Mouse (Mus musculus): ENCODE measurements around the gene Slc9a9. TPM values are rescaled to one million over a fixed set of nuclear protein-coding genes. Genes with fewer than 3 reads are reported as not detected.
A peak's percentile ranks its signal among the peaks of the same experiment; 100 is the strongest.

The Slc9a9 gene
- polyA plus RNA-seq, 1 experiment, result 20.8 TPM

GRCm38 (mm10) chr9:94727457-94727856 lies 57.7 kb downstream of the Slc9a9 start:
- peak in 1 of 2 experiments; percentile 53 for DNase-seq (ENCODE audit: extremely low spot score in 1 of 2, low spot score in 1 of 2)

- DNase-seq (ENCODE audit: extremely low spot score in 1 of 2, low spot score in 1 of 2), result peak in 1 of 2 experiments; percentile 26
Observed at GRCm38 (mm10) chr9:94730396-94730795, 60.7 kb downstream of the Slc9a9 start.

GRCm38 (mm10) chr9:94732136-94732535 lies 62.4 kb downstream of the Slc9a9 start:
- no peak for DNase-seq (ENCODE audit: extremely low spot score in 1 of 2, low spot score in 1 of 2)

- no peak for DNase-seq (ENCODE audit: extremely low spot score in 1 of 2, low spot score in 1 of 2)
Observed at GRCm38 (mm10) chr9:94732599-94733287, 63.0 kb downstream of the Slc9a9 start.

- no peak for DNase-seq (ENCODE audit: extremely low spot score in 1 of 2, low spot score in 1 of 2)
Observed at GRCm38 (mm10) chr9:94734320-94734719, 64.6 kb downstream of the Slc9a9 start.

- DNase-seq (ENCODE audit: extremely low spot score in 1 of 2, low spot score in 1 of 2), result no peak
Observed at GRCm38 (mm10) chr9:94737226-94737625, 67.5 kb downstream of the Slc9a9 start.

GRCm38 (mm10) chr9:94738555-94739427 lies 69.1 kb downstream of the Slc9a9 start:
- peak; percentile 34 to 93 for DNase-seq (ENCODE audit: extremely low spot score in 1 of 2, low spot score in 1 of 2)

- DNase-seq (ENCODE audit: extremely low spot score in 1 of 2, low spot score in 1 of 2), result no peak
Observed at GRCm38 (mm10) chr9:94740841-94741240, 71.1 kb downstream of the Slc9a9 start.

GRCm38 (mm10) chr9:94743291-94743690 lies 73.6 kb downstream of the Slc9a9 start:
- DNase-seq (ENCODE audit: extremely low spot score in 1 of 2, low spot score in 1 of 2), result peak in 1 of 2 experiments; percentile 33

- no peak for DNase-seq (ENCODE audit: extremely low spot score in 1 of 2, low spot score in 1 of 2)
Observed at GRCm38 (mm10) chr9:94748503-94748902, 78.8 kb downstream of the Slc9a9 start.

GRCm38 (mm10) chr9:94750187-94750586 lies 80.5 kb downstream of the Slc9a9 start:
- no peak for DNase-seq (ENCODE audit: extremely low spot score in 1 of 2, low spot score in 1 of 2)

- DNase-seq (ENCODE audit: extremely low spot score in 1 of 2, low spot score in 1 of 2), result no peak
Observed at GRCm38 (mm10) chr9:94750935-94751637, 81.4 kb downstream of the Slc9a9 start.

- no peak for DNase-seq (ENCODE audit: extremely low spot score in 1 of 2, low spot score in 1 of 2)
Observed at GRCm38 (mm10) chr9:94751638-94752021, 81.9 kb downstream of the Slc9a9 start.

- DNase-seq (ENCODE audit: extremely low spot score in 1 of 2, low spot score in 1 of 2), result no peak
Observed at GRCm38 (mm10) chr9:94752121-94752520, 82.4 kb downstream of the Slc9a9 start.

GRCm38 (mm10) chr9:94759904-94760303 lies 90.2 kb downstream of the Slc9a9 start:
- no peak for DNase-seq (ENCODE audit: extremely low spot score in 1 of 2, low spot score in 1 of 2)

GRCm38 (mm10) chr9:94768114-94768513 lies 98.4 kb downstream of the Slc9a9 start:
- DNase-seq (ENCODE audit: extremely low spot score in 1 of 2, low spot score in 1 of 2), result no peak

- no peak for DNase-seq (ENCODE audit: extremely low spot score in 1 of 2, low spot score in 1 of 2)
Observed at GRCm38 (mm10) chr9:94768524-94768923, 98.8 kb downstream of the Slc9a9 start.

- no peak for DNase-seq (ENCODE audit: extremely low spot score in 1 of 2, low spot score in 1 of 2)
Observed at GRCm38 (mm10) chr9:94773357-94773756, 103.6 kb downstream of the Slc9a9 start.

GRCm38 (mm10) chr9:94788261-94788660 lies 118.6 kb downstream of the Slc9a9 start:
- DNase-seq (ENCODE audit: extremely low spot score in 1 of 2, low spot score in 1 of 2), result no peak

GRCm38 (mm10) chr9:94790966-94791365 lies 121.3 kb downstream of the Slc9a9 start:
- no peak for DNase-seq (ENCODE audit: extremely low spot score in 1 of 2, low spot score in 1 of 2)

GRCm38 (mm10) chr9:94803073-94803472 lies 133.4 kb downstream of the Slc9a9 start:
- no peak for DNase-seq (ENCODE audit: extremely low spot score in 1 of 2, low spot score in 1 of 2)
